Comparison of ENCODE assay signal across 8 mouse cellular contexts in the genomic region with DNA sequence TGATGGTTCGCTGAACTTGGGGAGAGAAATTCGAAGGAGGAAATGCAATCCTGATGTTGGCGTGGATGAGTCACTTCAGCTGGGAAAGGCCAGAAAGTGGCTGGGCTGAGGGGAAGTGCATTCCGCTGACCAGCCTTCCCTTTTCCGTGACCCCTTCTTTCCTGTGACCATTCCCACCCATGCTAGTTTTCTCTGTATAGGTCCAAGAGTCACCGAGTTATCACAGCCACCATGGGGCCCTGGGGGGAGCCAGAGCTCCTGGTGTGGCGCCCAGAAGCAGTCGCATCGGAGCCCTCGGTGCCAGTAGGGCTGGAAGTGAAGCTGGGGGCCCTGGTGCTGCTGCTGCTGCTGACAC. TPM values are rescaled to one million over a fixed set of nuclear protein-coding genes. Genes with fewer than 3 reads are reported as not detected.
A peak's percentile ranks its signal among the peaks of the same experiment; 100 is the strongest.
DNase-seq lines count a peak whose midpoint lies in the region; ATAC-seq and TF ChIP-seq lines count a peak whose summit lies in the region.

No protein-coding gene starts in this region.

- H3K36me3 ChIP-seq in kidney, adult 2 months (ENCODE audit: control insufficient read depth, insufficient read depth, low read length), result no peaks in the 10 kb centered on the region
- no peaks in the 10 kb centered on the region; the same call in 1 of the 2 replicates for H3K36me3 ChIP-seq in forebrain, embryonic 16.5 days (ENCODE audit: control insufficient read depth, insufficient read depth)
- H3K36me3 ChIP-seq in intestine, embryonic 15.5 days, result peaks cover 7% of the 10 kb centered on the region; the same call in 1 of the 2 replicates
- peaks cover 11% of the 10 kb centered on the region for H3K36me3 ChIP-seq in stomach, postnatal 0 days (ENCODE audit: control insufficient read depth, insufficient read depth, low read length)

- WGBS in kidney, adult 2 months, result 1% methylated on average over 10 of the region's 10 CpGs
- WGBS in forebrain, embryonic 16.5 days, result 6% methylated on average over 10 of the region's 10 CpGs
- 0% methylated on average over 10 of the region's 10 CpGs for WGBS in intestine, embryonic 15.5 days
- WGBS in stomach, postnatal 0 days, result under 1% methylated on average over 10 of the region's 10 CpGs

- no peak for TF ChIP-seq POLR2A in kidney, adult 2 months (IDR thresholded peaks at IDR 0.05; ENCODE audit: low read depth, low read length)

- no peaks in the 10 kb centered on the region; the same call in 1 of the 2 replicates for H3K4me1 ChIP-seq in kidney, adult 2 months (ENCODE audit: control insufficient read depth, insufficient read depth, low read length)
- peaks cover 14% of the 10 kb centered on the region for H3K4me1 ChIP-seq in forebrain, embryonic 16.5 days (replicated peaks; ENCODE audit: control insufficient read depth, insufficient read depth, low read length)
- H3K4me1 ChIP-seq in intestine, embryonic 15.5 days (replicated peaks), result peaks cover 12% of the 10 kb centered on the region; the same call in 1 of the 2 replicates
- H3K4me1 ChIP-seq in stomach, postnatal 0 days (replicated peaks; ENCODE audit: control insufficient read depth, insufficient read depth), result 0 out of 2 replicates have a peak, but pooled peaks cover under 1% of the 10 kb centered on the region

- no peaks in the 10 kb centered on the region for H3K9me3 ChIP-seq in forebrain, embryonic 16.5 days (ENCODE audit: control insufficient read depth, low read length)
- no peaks in the 10 kb centered on the region for H3K9me3 ChIP-seq in intestine, embryonic 15.5 days
- no peaks in the 10 kb centered on the region for H3K9me3 ChIP-seq in stomach, postnatal 0 days (ENCODE audit: control insufficient read depth, low read length)

- H3K4me3 ChIP-seq in kidney, adult 2 months (ENCODE audit: insufficient read depth, low read depth, low read length), result peak overlapping the region; percentile 86
- H3K4me3 ChIP-seq in forebrain, embryonic 16.5 days (replicated peaks; ENCODE audit: low read length), result peak overlapping the region; percentile 63
- peak overlapping the region; percentile 76 for H3K4me3 ChIP-seq in intestine, embryonic 15.5 days (replicated peaks)
- peak overlapping the region; percentile 78 for H3K4me3 ChIP-seq in stomach, postnatal 0 days (ENCODE audit: low read depth, low read length)

- no peak for ATAC-seq in forebrain, embryonic 16.5 days
- ATAC-seq in intestine, embryonic 15.5 days, result peak; percentile 5; the same call in 1 of the 2 replicates
- ATAC-seq in stomach, postnatal 0 days (ENCODE audit: low FRiP score, low TSS enrichment), result 0 out of 2 replicates have a peak, but pooled peaks have one; percentile 25

- H3K27me3 ChIP-seq in kidney, adult 2 months (replicated peaks; ENCODE audit: control insufficient read depth, insufficient read depth, low read length), result no peaks in the 10 kb centered on the region
- no peaks in the 10 kb centered on the region for H3K27me3 ChIP-seq in forebrain, embryonic 16.5 days (replicated peaks; ENCODE audit: control insufficient read depth, insufficient read depth, low read length)
- no peaks in the 10 kb centered on the region for H3K27me3 ChIP-seq in intestine, embryonic 15.5 days (replicated peaks)
- H3K27me3 ChIP-seq in stomach, postnatal 0 days (ENCODE audit: control insufficient read depth, insufficient read depth, low read length), result no peaks in the 10 kb centered on the region

- H3K27ac ChIP-seq in kidney, adult 2 months (ENCODE audit: insufficient read depth, low read depth, low read length), result peak overlapping the region; percentile 94
- no peak overlapping the region for H3K27ac ChIP-seq in forebrain, embryonic 16.5 days (ENCODE audit: low read length)
- H3K27ac ChIP-seq in intestine, embryonic 15.5 days, result peak overlapping the region; percentile 89
- peak overlapping the region; percentile 98 for H3K27ac ChIP-seq in stomach, postnatal 0 days (replicated peaks)

- peak; percentile 55 for DNase-seq in kidney, adult 2 months
- no peak for DNase-seq in kidney, adult 11 months
- DNase-seq in adrenal gland, adult 8-10 months, result peak; percentile 51
- DNase-seq in lung, postnatal 10 days, result peak; percentile 60
- DNase-seq in stomach, postnatal 0 days (ENCODE audit: low spot score), result peak; percentile 62
- no peak for DNase-seq in right cerebral cortex, postnatal 10 days (ENCODE audit: low spot score in 2 of 2)

- no peak for TF ChIP-seq EP300 in stomach, postnatal 0 days (optimal IDR thresholded peaks at IDR 0.05)

- TF ChIP-seq CTCF in kidney, adult 2 months (conservative IDR thresholded peaks at IDR 0.05; ENCODE audit: insufficient read depth, insufficient read length, low read depth, low read length), result no peak
- TF ChIP-seq CTCF in stomach, postnatal 0 days (IDR thresholded peaks at IDR 0.05; ENCODE audit: low read depth), result no peak

- H3K4me2 ChIP-seq in forebrain, embryonic 16.5 days (ENCODE audit: low read length), result peak overlapping the region; percentile 75
- H3K4me2 ChIP-seq in intestine, embryonic 15.5 days (replicated peaks), result peak overlapping the region; percentile 87
- H3K4me2 ChIP-seq in stomach, postnatal 0 days (replicated peaks; ENCODE audit: low read depth), result peak overlapping the region; percentile 70

- H3K9ac ChIP-seq in forebrain, embryonic 16.5 days (replicated peaks; ENCODE audit: low read depth, low read length), result peak overlapping the region; percentile 72
- H3K9ac ChIP-seq in intestine, embryonic 15.5 days, result peak overlapping the region; percentile 78
- H3K9ac ChIP-seq in stomach, postnatal 0 days (ENCODE audit: low read length), result peak overlapping the region; percentile 86

RNA-seq across cellular contexts. Expression of a gene that starts 0.8 kb away (rescaled TPM):
- polyA plus RNA-seq in kidney, adult 2 months (2012; rRNA removed), result 71.3 and 74.2 TPM in 2 replicates
- total RNA-seq in adrenal gland, adult 8-10 months (2022), result 100 to 1,000 TPM; 129 to 172 (median 151) TPM
- 42.5 and 43.1 TPM in 2 replicates for polyA plus RNA-seq in forebrain, embryonic 16.5 days (2015; fragmentation: Nextera tagmentation; extraction: Ambion mirVana)
- 114 and 119 TPM in 2 replicates for polyA plus RNA-seq in intestine, embryonic 15.5 days (2015; fragmentation: Nextera tagmentation; extraction: Ambion mirVana)
- 95.4 and 102 TPM in 2 replicates for polyA plus RNA-seq in stomach, postnatal 0 days (2015; fragmentation: Nextera tagmentation; extraction: Ambion mirVana)

RNA-seq across cellular contexts. Expression of a gene that starts 5.2 kb away (rescaled TPM):
- polyA plus RNA-seq in kidney, adult 2 months (2012; rRNA removed), result 48.2 and 57.6 TPM in 2 replicates
- total RNA-seq in adrenal gland, adult 8-10 months (2022), result 10 to 100 TPM; 43.5 to 73.2 (median 63.9) TPM
- polyA plus RNA-seq in forebrain, embryonic 16.5 days (2015; fragmentation: Nextera tagmentation; extraction: Ambion mirVana), result 18.5 and 23.2 TPM in 2 replicates
- 18.6 and 19.0 TPM in 2 replicates for polyA plus RNA-seq in intestine, embryonic 15.5 days (2015; fragmentation: Nextera tagmentation; extraction: Ambion mirVana)
- polyA plus RNA-seq in stomach, postnatal 0 days (2015; fragmentation: Nextera tagmentation; extraction: Ambion mirVana), result 8.9 and 11.8 TPM in 2 replicates

RNA-seq across cellular contexts. Expression of a gene that starts 5.4 kb away (rescaled TPM):
- 1.0 and 1.5 TPM in 2 replicates for polyA plus RNA-seq in kidney, adult 2 months (2012; rRNA removed)
- total RNA-seq in adrenal gland, adult 8-10 months (2022), result 1 to 10 TPM in 1 of 4 experiments, under 1 TPM in 3; 0.35 to 1.3 (median 0.63) TPM
- polyA plus RNA-seq in forebrain, embryonic 16.5 days (2015; fragmentation: Nextera tagmentation; extraction: Ambion mirVana), result 2.7 and 3.3 TPM in 2 replicates
- polyA plus RNA-seq in intestine, embryonic 15.5 days (2015; fragmentation: Nextera tagmentation; extraction: Ambion mirVana), result 10.7 and 14.5 TPM in 2 replicates
- polyA plus RNA-seq in stomach, postnatal 0 days (2015; fragmentation: Nextera tagmentation; extraction: Ambion mirVana), result 41.9 TPM in 2 replicates

RNA-seq across cellular contexts. Expression of a gene that starts 16.3 kb away (rescaled TPM):
- polyA plus RNA-seq in kidney, adult 2 months (2012; rRNA removed), result 12.3 and 13.6 TPM in 2 replicates
- total RNA-seq in adrenal gland, adult 8-10 months (2022), result 10 to 100 TPM in 3 of 4 experiments, 1 to 10 TPM in 1; 9.2 to 14.5 (median 12.8) TPM
- polyA plus RNA-seq in forebrain, embryonic 16.5 days (2015; fragmentation: Nextera tagmentation; extraction: Ambion mirVana), result 5.3 and 6.7 TPM in 2 replicates
- polyA plus RNA-seq in intestine, embryonic 15.5 days (2015; fragmentation: Nextera tagmentation; extraction: Ambion mirVana), result 2.3 and 3.9 TPM in 2 replicates
- polyA plus RNA-seq in stomach, postnatal 0 days (2015; fragmentation: Nextera tagmentation; extraction: Ambion mirVana), result 0.95 and 1.1 TPM in 2 replicates

RNA-seq across cellular contexts. Expression of a gene that starts 17.3 kb away (rescaled TPM):
- polyA plus RNA-seq in kidney, adult 2 months (2012; rRNA removed), result 60.7 and 74.7 TPM in 2 replicates
- total RNA-seq in adrenal gland, adult 8-10 months (2022), result 10 to 100 TPM; 64.2 to 76.1 (median 70.4) TPM
- polyA plus RNA-seq in forebrain, embryonic 16.5 days (2015; fragmentation: Nextera tagmentation; extraction: Ambion mirVana), result 106 and 114 TPM in 2 replicates
- polyA plus RNA-seq in intestine, embryonic 15.5 days (2015; fragmentation: Nextera tagmentation; extraction: Ambion mirVana), result 111 and 113 TPM in 2 replicates
- polyA plus RNA-seq in stomach, postnatal 0 days (2015; fragmentation: Nextera tagmentation; extraction: Ambion mirVana), result 131 TPM in 2 replicates

Comparison
In these comparisons a context has a peak if more than half of its experiments do, and no peak if none do; other contexts are left out.
1. DNase-seq: peak in kidney, adult 2 months (single experiment), adrenal gland, adult 8-10 months (single experiment), lung, postnatal 10 days (single experiment) and stomach, postnatal 0 days (single experiment); none in kidney, adult 11 months (single experiment) and right cerebral cortex, postnatal 10 days (0 of 2).
2. Peak in every context shown above with its lines, with median percentiles within 50 percentile points of each other: H3K4me3 ChIP-seq, H3K4me2 ChIP-seq and H3K9ac ChIP-seq.